Mouse (Mus musculus): ENCODE data around the gene Zzef1. TPM values are rescaled to one million over a fixed set of nuclear protein-coding genes. Genes with fewer than 3 reads are reported as not detected.
A peak's percentile ranks its signal among the peaks of the same experiment; 100 is the strongest.

The Zzef1 gene
- total RNA-seq, 2 experiments from 2014 or later: 10.2 to 12.9 TPM

DNA sequence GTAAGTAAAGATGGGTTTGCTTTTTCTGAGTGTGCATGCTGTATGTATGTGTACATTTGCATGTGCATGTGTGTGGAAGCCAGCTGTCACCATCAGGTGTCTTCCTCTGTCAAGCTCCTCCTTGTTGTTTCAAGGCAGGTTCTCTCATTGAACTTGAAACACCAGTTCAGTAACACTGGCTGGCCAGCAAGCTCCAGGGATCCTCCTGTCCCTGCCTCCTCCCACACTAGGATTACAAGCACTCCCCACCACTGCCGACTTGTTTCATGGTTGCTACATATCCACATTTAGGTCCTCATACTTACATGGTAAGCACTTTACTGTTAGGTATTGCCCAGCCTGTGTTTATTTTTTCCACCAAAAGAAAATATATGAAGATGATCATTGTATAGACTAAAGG is 96.6 kb downstream of the Zzef1 start:
- no peak for DNase-seq (ENCODE audit: low spot score)

DNA sequence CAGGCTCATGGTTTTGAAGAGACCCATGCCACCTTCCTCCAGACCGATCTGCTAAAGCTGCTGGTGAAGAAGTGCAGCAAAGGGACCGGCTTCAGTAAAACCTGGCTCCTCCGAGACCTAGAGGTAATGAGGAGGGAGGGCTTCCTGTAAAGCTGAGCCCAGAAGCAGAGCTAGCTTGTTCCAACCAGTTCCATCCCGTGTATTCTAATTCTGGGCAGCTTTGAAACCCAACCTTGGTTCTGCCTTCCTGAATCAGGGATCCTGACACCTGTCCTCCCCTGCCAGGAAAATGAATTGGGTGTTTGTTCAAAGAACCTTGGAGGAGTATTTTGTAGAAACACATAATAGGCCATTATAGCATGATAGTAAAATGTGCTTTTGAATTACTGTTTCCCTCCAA is 112.4 kb downstream of the Zzef1 start:
- no peak for DNase-seq (ENCODE audit: low spot score)

DNA sequence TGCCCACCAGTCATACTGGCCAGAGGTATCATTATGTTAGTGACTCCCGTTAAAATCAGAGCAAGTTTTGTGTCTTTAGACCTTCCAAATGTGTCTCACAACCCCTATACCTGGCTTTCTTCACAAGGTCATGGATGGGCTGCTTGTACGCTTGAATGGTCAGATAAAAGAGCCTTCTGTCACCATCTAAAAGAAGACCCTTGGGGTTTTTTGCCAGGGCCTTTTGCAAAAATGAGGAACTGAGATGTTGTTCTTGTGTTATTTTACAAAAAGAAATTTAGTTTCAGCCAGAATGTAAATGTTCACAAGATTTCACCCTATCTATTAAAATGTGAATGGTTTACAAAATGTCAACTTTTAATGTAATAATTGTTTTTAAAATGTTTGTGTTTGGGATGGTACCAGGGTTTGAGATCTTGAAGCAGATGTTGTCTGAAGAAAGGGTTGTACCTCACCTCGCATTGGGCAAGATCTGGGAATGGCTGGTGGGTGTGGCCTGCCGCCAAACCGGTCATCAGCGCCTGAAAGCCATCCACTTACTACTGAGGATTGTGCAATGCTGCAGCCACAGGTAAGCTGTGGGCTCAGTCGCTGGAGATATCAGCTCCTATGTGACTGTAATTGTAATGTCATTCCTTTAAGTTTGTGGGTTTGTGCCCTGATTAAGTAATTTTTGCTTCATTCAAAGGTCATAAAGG is 121.4 kb downstream of the Zzef1 start:
- DNase-seq (ENCODE audit: low spot score): no peak

DNA sequence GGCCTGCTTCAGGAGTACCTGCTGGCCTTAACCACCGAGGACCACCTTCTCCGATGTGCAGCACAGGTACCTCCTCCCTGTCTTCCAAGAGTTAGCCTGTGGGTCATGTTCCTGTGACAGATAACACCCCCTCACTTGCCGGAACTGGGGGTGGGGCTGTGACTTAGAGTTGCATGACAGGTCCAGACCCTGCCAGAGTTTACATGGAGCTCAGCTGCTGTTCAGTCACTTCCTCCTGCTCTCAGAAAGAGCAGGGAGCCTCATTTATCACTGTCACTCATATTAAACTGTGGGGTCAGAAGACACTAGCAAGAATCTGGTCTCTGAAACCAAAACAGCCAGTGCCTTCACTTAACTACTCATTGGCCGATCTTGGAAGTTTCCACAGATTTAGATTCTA is 127.1 kb downstream of the Zzef1 start:
- DNase-seq (ENCODE audit: low spot score): no peak

DNA sequence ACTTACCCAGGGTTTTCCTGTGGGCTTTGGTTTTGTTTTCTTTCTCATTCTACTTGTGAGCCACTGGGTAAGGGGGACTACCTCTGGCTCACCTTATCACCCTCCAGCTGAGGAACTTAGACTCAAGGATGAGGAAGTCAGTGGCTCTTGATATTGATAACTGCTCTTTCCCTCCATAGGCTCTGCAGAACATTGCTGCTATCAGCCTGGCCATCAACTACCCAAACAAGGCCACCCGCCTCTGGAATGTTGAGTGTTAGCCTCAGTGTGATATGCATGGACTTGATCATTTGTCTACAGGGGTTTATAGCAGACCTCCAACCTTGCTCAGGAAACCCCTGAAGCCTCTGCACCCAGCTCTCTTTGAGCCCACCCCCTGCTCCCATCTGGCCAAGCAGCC is 128.4 kb downstream of the Zzef1 start:
- DNase-seq (ENCODE audit: low spot score): no peak

DNA sequence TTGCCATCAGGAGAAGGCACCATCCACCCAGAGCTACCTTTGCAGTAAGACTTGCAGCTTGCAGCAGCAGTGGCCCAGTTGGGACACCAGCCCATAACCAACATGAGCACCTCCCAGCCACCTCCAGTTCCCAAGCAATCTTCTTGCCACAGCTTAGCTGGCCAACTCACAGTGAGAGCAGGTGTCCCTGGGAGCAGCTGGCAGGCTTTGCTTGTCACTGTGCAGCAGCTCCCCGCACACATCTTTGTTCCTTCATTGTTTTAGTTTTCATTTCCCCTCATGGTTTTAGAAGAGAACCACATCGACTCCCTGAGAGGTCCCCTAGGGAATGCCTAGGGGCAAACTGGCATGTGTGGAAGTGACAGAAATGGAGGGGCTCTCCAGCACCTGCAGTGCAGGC is 129.0 kb downstream of the Zzef1 start:
- no peak for DNase-seq (ENCODE audit: low spot score)

DNA sequence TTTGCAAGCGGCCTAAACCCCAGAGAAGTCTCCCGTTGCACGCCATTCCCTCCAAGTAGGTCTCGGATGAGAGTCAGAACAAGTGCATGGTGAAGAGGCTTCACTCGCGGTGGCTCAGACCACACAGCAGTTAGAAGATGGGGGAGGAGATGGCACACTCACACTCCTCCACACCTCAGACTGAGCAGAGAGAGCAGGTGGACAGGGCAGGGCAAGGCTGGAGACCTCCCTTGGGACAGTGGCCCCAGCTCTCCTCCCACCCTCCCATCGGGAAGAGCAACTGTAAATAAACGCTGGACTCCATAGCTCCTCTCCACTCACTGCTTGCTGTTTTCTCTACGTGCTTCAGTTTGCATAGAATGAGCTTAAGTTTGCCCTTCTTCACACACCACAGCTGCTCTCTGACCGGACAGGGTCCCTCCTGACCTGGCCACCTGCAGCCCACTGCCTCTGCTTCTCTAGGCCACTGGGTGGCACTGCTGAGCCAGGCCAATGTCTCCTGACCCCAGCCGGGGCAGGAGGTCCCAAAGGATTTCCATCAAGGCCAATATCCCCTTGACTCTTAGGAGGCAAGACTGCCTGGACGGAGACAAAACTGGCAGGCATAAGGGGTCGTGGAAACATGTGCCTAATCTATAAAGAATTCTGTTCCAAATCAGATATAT is 130.3 kb downstream of the Zzef1 start:
- DNase-seq (ENCODE audit: low spot score): peak; percentile 47

DNA sequence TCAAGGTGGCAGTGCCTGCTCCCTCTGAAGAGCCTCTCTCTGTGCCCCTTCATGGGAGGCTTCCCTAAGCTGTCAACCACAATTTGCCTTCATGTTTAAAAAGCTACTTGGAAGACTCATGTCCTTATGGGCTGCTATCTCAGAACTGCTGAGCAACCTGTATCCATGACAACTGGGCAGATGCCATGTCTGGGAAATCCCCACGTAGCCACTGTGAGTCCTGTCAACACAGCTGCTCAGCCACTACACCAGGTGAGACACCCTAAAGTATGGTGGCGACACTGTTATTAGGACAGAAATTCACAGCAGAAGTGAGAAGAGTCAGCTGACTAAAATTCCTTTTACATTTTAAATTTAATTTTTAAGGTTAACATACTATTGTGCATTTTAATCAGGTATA is 132.5 kb downstream of the Zzef1 start:
- DNase-seq (ENCODE audit: low spot score): no peak

DNA sequence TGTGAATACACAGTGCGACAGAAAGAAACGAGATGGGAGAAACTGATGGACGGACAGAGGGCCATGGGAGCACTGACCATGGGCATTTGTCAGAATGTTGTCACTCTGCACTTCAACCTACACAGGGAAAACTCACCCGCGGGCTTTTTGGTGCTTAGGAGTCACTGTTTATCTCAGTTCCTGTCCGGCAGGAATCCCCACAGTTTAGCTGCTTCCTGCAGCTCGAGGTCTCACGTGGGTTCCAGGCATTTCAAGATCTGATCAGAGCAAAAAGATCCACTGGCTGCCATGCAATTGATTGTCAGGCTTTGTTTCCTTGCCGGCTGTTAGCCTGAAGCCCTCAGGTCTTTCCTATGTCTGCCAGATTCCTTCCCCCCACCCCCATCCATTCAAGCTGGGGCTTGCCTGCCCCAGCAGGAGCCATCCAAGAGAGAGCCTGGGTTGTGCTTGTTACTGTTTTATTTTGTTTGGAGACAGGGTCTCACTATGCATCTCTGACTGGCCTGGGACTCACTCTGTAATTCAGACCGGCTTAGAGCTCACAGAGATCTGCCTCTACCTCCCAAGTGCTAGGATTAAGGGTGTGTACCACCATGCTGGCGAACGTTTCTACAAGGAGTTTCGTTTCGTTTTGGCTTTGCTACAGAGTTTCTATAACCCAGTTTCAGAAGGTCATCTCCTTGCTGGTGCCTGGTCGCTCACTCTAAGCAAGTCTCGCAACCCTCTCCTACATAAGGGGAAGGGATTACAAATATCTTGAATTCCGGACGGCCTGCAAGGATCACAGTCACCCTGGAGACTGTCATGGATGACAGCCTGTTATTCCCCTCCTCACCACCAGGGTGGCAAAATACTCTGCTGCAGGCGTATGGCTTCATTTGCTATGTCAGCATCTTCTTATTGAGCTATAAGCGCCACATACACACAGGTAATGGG is 144.4 kb downstream of the Zzef1 start:
- DNase-seq (ENCODE audit: low spot score): peak; percentile 46

DNA sequence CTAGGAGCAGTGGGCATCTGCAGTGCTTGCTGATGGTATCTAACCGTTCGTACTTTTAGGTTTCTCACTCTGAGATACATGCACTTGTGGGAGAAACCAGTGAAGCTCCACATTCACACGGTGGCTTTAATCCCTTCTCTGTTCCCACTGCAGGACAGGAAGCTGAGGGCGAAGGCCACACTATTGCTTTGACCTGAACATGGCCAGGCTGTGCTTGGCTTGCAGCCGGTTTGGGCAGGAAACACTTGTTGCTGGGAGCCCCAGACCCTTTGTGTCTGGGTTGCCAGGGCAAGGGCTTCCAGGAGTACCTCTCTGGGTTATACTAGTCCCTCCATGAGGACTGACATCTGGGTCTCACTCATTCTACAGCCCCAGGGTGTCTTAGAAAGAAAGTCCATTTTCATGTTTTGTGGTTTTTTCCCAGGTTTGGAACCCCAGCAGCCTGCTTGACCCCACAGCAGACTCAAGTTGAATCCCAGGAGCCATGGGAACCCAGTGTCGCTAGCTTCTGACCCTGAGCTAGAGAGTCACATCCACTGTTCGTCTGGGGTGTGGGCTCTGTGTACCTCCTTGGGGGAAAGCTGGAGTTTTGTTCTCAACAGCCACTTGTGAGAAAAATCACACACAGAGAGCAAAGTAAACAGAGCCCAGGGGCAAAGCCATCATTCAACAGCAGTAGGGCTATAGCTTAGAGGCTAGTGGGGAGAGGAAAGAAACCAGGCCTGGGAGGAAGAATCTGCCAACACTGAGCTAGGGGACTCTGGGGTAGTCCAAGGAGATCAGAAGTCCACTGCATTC is 149.2 kb downstream of the Zzef1 start:
- no peak for DNase-seq (ENCODE audit: low spot score)

DNA sequence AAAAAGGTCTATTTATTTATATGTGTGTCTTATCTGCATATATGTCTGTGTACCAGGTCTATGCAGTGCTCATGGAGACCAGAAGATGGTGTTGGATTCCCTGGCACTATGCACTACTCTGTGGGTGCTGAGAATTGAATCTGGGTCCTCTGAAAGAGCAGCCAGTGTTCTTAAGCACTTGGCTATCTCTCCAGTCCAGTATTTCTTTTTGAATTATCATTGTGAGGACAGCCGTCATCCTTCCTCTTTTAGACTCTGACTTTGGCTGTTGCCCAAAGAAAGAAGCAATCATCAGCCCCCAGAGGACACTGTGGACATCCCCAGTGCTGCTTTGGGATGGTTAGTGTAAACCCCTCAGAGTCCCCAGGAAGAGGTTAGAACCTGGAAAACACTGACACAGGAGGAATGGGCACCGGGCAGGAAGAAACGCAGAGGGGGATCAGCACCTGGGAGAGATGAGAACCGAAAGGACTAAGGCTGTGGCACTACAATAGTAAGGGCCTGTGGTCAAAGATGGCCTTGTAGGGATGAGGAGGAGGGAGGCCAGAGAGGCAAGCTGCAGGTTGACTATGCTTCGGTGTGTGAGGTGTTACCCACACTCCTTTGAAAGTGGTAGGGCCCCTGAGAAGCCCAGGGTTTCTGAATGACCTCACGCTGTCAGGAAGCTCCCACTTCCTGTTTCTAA is 150.0 kb downstream of the Zzef1 start:
- no peak for DNase-seq (ENCODE audit: low spot score)

DNA sequence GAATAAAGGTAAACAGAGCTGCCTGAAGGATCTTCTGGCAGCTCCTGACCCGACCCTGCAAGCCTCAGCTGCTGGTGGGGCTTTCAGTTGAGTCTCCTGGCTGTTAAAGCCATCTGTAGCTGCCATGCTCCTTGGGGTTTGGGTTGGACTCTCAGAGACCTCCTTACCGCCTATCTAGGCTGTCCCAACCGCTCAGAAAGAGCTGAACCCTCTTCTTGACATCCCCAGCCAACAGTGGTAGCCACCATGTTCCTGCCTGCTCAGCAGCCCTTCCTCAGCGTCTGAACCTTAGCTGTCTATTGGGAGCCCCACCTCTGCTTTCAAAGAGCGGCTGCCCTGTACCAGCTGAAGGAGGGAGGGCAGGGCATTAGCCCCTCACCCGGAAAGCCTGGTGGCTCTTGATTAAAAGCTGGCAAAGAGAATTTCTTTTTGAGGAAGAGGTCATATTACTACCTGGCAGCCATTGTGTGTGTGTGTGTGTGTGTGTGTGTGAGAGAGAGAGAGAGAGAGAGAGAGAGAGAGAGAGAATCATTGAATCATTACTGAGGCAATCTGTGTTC is 150.6 kb downstream of the Zzef1 start:
- no peak for DNase-seq (ENCODE audit: low spot score)

DNA sequence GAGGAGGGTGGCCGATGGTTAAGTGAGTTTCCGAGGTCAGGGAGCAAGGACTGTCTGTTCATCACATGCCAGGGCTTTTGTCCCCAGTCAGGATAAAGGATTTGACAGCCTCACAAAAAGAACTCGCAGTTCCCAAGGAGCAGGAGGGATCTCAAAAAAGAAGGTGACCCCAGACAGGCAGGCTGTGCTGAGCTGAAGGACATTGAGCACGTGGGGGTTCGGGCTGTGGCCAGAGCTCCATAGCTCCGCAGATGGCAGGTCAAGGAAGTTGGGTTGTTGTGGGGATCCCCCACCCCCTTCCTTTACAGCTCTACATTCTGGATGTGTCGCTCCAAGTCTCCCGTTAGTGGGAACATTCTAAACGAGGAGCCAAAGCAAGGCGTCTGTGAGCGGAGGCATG is 151.8 kb downstream of the Zzef1 start:
- DNase-seq (ENCODE audit: low spot score): no peak

DNA sequence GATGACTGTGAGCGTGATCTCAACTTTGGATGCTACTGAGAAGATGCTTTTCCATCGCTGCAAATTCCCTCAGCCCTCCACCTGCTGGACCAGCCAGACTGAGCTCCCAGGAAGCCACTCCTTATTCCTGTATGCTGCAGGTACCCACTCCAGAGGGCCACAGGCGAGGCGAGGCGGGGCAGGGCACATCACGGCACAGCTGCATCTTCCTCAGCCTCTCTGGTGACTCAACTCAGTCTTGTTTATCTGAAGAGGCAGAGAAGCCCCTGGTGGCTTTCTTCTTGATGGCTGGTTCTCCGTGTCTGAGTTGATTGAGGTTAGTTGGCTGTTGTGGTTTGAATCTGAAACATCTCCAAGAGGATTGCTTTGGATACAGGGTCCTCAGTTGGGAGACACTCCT is 152.2 kb downstream of the Zzef1 start:
- DNase-seq (ENCODE audit: low spot score): no peak

DNA sequence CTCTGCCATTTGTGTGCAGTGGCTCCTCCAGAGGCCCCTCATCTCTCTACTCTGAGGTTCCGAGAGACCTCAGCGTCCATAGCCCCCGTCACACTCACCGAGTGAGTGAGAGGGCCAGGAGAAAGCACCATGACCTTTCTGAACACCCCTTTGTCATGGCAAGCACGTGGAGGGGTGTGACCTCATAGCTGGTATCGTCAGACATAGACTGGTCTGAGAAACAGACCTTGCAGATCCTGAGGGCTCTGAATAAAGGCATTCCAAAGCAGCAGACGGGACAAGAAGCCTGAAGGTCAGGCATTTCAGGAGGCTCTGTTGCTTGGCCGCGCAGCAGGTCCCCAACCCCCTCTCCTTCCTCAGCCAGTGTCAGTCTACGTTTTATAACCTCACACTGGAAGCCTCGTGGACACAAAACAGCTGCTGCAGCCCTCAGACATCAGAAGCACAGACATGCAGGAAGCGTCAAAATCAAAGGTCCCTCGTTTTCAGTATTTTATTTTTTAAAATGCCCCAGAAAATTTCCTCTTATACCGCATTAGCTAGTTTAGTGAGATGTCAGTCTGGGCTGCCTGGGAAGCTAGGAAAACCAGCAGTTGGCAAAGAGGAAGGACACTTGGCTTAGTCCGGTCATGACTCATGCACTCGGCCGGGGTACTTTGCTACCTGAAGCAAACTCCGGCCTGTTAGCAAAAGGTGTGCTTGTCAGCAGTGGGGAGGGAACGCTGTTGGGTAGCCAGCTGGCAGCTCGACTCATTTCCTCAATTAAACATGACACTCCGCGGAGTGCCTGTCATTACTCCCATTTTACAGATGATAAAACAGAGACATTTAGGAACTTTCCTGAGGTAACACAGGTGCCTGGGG is 155.3 kb downstream of the Zzef1 start:
- DNase-seq (ENCODE audit: low spot score): no peak

DNA sequence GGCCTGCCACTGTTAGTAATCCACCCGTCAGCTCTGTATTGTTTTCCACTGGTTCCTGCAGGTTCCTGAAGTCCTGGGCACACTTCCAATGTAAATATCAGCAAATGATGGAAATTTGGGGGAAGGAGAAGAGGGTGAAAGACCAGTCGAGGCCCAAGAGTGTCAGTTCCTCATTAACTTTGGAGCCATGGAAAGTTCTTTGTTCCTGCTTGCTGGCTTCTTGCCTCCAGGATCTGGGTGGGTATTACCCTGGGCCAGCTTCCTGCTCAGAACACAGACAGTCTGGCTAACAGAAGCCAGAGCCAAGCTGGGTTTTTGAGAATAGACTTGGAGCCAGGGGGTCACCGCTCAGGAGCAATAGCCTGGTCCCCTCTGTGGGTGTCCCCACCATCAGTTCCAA is 156.2 kb downstream of the Zzef1 start:
- peak; percentile 16 for DNase-seq (ENCODE audit: low spot score)

DNA sequence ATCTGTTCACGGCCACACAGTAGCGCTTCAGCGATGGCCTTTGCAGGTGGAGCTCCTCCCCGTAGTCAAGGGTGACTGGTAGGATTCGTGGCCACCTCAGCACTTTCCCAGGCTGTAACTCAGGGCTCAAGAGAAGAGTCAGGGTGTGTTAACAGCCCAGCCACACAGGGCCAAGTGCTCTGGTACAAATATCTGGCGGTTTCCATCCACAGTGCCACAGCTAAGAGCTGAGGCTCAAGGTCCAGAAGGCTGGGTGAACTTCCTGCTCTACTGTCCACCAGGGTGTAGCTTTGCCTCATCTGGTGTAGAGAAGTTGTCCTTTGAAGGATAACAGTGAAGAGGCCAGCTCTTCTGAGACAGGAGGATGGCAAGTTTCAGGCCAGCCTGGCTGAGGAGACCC is 156.7 kb downstream of the Zzef1 start:
- DNase-seq (ENCODE audit: low spot score): no peak

DNA sequence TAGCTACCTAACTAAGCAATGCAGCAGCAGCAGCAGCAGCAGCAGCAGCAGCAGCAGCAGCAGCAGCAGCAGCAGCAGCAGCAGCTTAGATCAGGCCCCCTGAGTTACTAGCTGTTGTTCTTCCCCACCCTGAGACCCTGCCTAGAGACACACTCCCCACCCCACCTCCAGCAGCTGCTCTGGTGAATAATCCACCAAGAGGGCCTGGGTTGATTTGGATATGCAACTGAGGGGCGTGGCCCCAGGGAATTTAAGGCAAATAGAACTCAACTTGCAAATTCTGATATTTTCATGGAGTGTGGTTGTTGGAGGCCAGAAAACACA is 157.1 kb downstream of the Zzef1 start:
- no peak for DNase-seq (ENCODE audit: low spot score)

DNA sequence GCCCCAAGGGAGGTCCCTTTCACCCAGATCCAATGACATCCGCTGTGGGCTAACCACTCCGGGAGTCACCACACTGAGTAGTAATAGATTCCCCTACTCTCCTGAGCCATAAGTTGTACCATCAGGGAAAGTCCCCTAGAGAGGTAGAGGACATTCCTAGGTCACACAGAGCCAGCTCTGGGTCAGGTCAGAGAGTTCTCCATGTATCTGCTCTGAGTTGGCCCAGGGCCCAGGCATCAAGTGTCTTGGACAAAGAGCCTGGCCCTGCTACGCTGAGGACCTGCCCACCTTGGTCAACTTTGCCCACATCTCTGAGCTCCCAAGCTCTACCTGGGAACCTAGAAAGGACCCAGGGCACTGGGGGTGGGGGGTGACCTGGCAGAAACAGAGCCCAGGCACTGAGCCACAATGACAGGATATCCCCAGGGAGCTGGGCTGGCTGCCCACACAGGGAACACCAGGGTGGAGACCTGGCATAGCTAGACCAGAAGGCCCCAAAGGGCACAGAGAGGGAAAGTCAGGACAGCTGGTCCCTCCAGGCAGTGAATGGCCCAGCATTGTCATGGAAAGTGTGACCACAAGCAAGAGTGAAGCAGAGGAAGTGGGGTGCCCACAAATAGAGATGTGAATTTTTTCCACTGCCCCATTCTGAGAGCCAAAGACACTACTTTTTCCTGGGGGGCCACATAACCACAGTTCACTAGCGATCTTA is 157.6 kb downstream of the Zzef1 start:
- DNase-seq (ENCODE audit: low spot score): peak; percentile 48

Measured in gastrocnemius, adult 18-20 months (tissue).